Mouse (Mus musculus): ENCODE measurements around the gene Gnpnat1.

- no peak for TF ChIP-seq POLR2A (IDR thresholded peaks at IDR 0.05; ENCODE audit: control insufficient read depth, extremely low read depth, insufficient read depth, low read length, poor library complexity)
- TF ChIP-seq CTCF (IDR thresholded peaks at IDR 0.05; ENCODE audit: borderline replicate concordance, control insufficient read depth, extremely low read depth, insufficient read depth, low read length, poor library complexity) = no peak
Observed at GRCm38 (mm10) chr14:45382912-45383311, 21.8 kb downstream of the Gnpnat1 start.
